Mouse (Mus musculus) intestine, embryonic 16.5 days (tissue): ENCODE measurements around the gene Platr17. TPM values are rescaled to one million over a fixed set of nuclear protein-coding genes. Genes with fewer than 3 reads are reported as not detected.
"Not testable (repeated sequence)": the region's sequence is repeated elsewhere in the genome, so short reads cannot be mapped to it uniquely, and the experiment has no call there.

Experiments
- ATAC-seq: fragments of 200-750 bp; cut with Nextera tagmentation; 2 replicates; pipeline ENCODE4 v1.8.0; 2017; ENCODE audit warnings: moderate TSS enrichment, moderate library complexity
- H3K27ac ChIP-seq: fragments of 300-500 bp; sonication (generic); 2 replicates; pipeline ENCODE4 v1.5.1; 2014; ENCODE audit warnings: mild to moderate bottlenecking, low read length
- H3K27me3 ChIP-seq: fragments of 300-500 bp; sonication (generic); replicated peaks from 2 replicates; pipeline ENCODE4 v1.6.1; 2014; ENCODE audit warnings: low read length, control low read depth, mixed read lengths; ENCODE audit not compliant: control insufficient read depth, insufficient read depth
- H3K36me3 ChIP-seq: fragments of 300-500 bp; sonication (generic); 2 replicates; pipeline ENCODE4 v1.6.1; 2014; ENCODE audit warnings: low read length, control low read depth; ENCODE audit not compliant: control insufficient read depth, insufficient read depth
- H3K4me1 ChIP-seq: fragments of 300-500 bp; sonication (generic); 2 replicates; pipeline ENCODE4 v1.6.1; 2014; ENCODE audit warnings: low read length, control low read depth, mixed read lengths; ENCODE audit not compliant: control insufficient read depth, insufficient read depth
- H3K4me2 ChIP-seq: fragments of 300-500 bp; sonication (generic); 2 replicates; pipeline ENCODE4 v1.6.1; 2014; ENCODE audit warnings: low read depth, low read length, control low read depth
- H3K4me3 ChIP-seq: fragments of 300-500 bp; sonication (generic); 2 replicates; pipeline ENCODE4 v1.5.1; 2014; ENCODE audit warnings: mild to moderate bottlenecking, low read length
- H3K9ac ChIP-seq: fragments of 300-500 bp; sonication (generic); 2 replicates; pipeline ENCODE4 v1.6.1; 2014; ENCODE audit warnings: low read depth, low read length
- H3K9me3 ChIP-seq: fragments of 300-500 bp; sonication (generic); 2 replicates; pipeline ENCODE4 v1.6.1; 2016; ENCODE audit warnings: low read length, control low read depth; ENCODE audit not compliant: control insufficient read depth
- WGBS: fragments of 180-500 bp; shearing (Covaris S2); extraction: QIAGEN DNeasy Blood & Tissue Kit; methylation state at CpG from one replicate; pipeline ENCODE4 v1.1.7; 2014; 5-methylcytosine and 5-hydroxymethylcytosine counted together
- polyA plus RNA-seq: library from polyadenylated mRNA; unstranded; fragments of >200 nt; fragmentation: Nextera tagmentation; extraction: Ambion mirVana; gene quantifications from 2 replicates; pipeline ENCODE4 v1.2.1, GENCODE M21; 2015

Platr17 gene
- polyA plus RNA-seq, 1 experiment from 2014 or later: not detected

- WGBS: under 1% methylated on average over 38 of the region's 44 CpGs
- ATAC-seq: peak; percentile 36
- not testable (repeated sequence) for H3K9me3 ChIP-seq, H3K27ac ChIP-seq, H3K27me3 ChIP-seq, H3K36me3 ChIP-seq, H3K4me1 ChIP-seq
- Histone ChIP-seq H3K4me3 (peak overlapping the region; percentile 64), H3K9ac (peak overlapping the region; percentile 73), H3K4me2 (peak overlapping the region; percentile 58)
Measured at GRCm38 (mm10) chr17:33889941-33890532, 14.9 kb upstream of the Platr17 start.

- ATAC-seq: peak; percentile 99
- Histone ChIP-seq H3K36me3 (no peaks in the 10 kb centered on the region), H3K4me1 (peaks cover 10% of the 10 kb centered on the region), H3K9me3 (no peaks in the 10 kb centered on the region), H3K27ac (no peak within 1 kb of the TSS), H3K27me3 (no peaks in the 10 kb centered on the region), H3K4me2 (peak within 1 kb of the TSS; percentile 58), H3K9ac (peak within 1 kb of the TSS; percentile 73), H3K4me3 (peak within 1 kb of the TSS; percentile 64)
- under 1% methylated on average over 49 of the region's 49 CpGs for WGBS
Measured at GRCm38 (mm10) chr17:33890533-33891059, 14.3 kb upstream of the Platr17 start, which contains the start of gene Kifc1. TSS of gene Kifc1 (minus strand) at chr17:33890661.

GRCm38 (mm10) chr17:33891357-33891756 is 13.6 kb upstream of the Platr17 start:
- H3K9ac ChIP-seq: no peak overlapping the region
- no peaks in the 10 kb centered on the region for H3K27me3 ChIP-seq
- H3K4me3 ChIP-seq: no peak overlapping the region
- no peaks in the 10 kb centered on the region for H3K9me3 ChIP-seq
- H3K4me1 ChIP-seq: peaks cover 10% of the 10 kb centered on the region
- no peaks in the 10 kb centered on the region for H3K36me3 ChIP-seq
- no peak overlapping the region for H3K4me2 ChIP-seq
- no peak for ATAC-seq
- no peak overlapping the region for H3K27ac ChIP-seq
- 65% methylated on average over 2 of the region's 2 CpGs for WGBS

- H3K9ac ChIP-seq, H3K4me3 ChIP-seq, H3K27ac ChIP-seq, H3K27me3 ChIP-seq, ATAC-seq, H3K4me2 ChIP-seq, H3K4me1 ChIP-seq, H3K36me3 ChIP-seq, H3K9me3 ChIP-seq: not testable (repeated sequence)
- 69% methylated on average over 6 of the region's 6 CpGs for WGBS
Measured at GRCm38 (mm10) chr17:33891892-33892291, 13.0 kb upstream of the Platr17 start.

- Histone ChIP-seq H3K9ac (no peak overlapping the region), H3K4me1 (peaks cover 10% of the 10 kb centered on the region), H3K27me3 (no peaks in the 10 kb centered on the region), H3K4me3 (no peak overlapping the region), H3K36me3 (no peaks in the 10 kb centered on the region), H3K4me2 (no peak overlapping the region), H3K9me3 (no peaks in the 10 kb centered on the region), H3K27ac (no peak overlapping the region)
- WGBS: 21% methylated on average over 7 of the region's 7 CpGs
- ATAC-seq: no peak
Measured at GRCm38 (mm10) chr17:33892429-33892828, 12.5 kb upstream of the Platr17 start.

- H3K4me1 ChIP-seq, ATAC-seq, H3K4me2 ChIP-seq, H3K27me3 ChIP-seq, H3K4me3 ChIP-seq, H3K36me3 ChIP-seq, H3K9ac ChIP-seq, H3K9me3 ChIP-seq, H3K27ac ChIP-seq: not testable (repeated sequence)
- WGBS: 62% methylated on average over 4 of the region's 4 CpGs
Measured at GRCm38 (mm10) chr17:33893011-33893410, 11.9 kb upstream of the Platr17 start.

- Histone ChIP-seq H3K4me2 (no peak overlapping the region), H3K36me3 (no peaks in the 10 kb centered on the region), H3K4me1 (no peaks in the 10 kb centered on the region), H3K27me3 (no peaks in the 10 kb centered on the region), H3K9ac (no peak overlapping the region), H3K4me3 (no peak overlapping the region), H3K9me3 (no peaks in the 10 kb centered on the region), H3K27ac (no peak overlapping the region)
- no peak for ATAC-seq
- WGBS: 41% methylated on average over 6 of the region's 6 CpGs
Measured at GRCm38 (mm10) chr17:33897114-33897794, 7.7 kb upstream of the Platr17 start.

- not testable (repeated sequence) for H3K9me3 ChIP-seq, H3K4me1 ChIP-seq, H3K36me3 ChIP-seq, H3K27me3 ChIP-seq, H3K4me3 ChIP-seq, ATAC-seq, H3K27ac ChIP-seq, H3K9ac ChIP-seq, H3K4me2 ChIP-seq
- 83% methylated on average over 4 of the region's 4 CpGs for WGBS
Measured at GRCm38 (mm10) chr17:33898193-33898592, 6.7 kb upstream of the Platr17 start.

- no peak overlapping the region for H3K9ac ChIP-seq
- ATAC-seq: no peak
- H3K27me3 ChIP-seq: no peaks in the 10 kb centered on the region
- no peaks in the 10 kb centered on the region for H3K9me3 ChIP-seq
- H3K27ac ChIP-seq: no peak overlapping the region
- no peaks in the 10 kb centered on the region for H3K4me1 ChIP-seq
- H3K4me3 ChIP-seq: no peak overlapping the region
- 82% methylated on average over 4 of the region's 4 CpGs for WGBS
- no peak overlapping the region for H3K4me2 ChIP-seq
- no peaks in the 10 kb centered on the region for H3K36me3 ChIP-seq
Measured at GRCm38 (mm10) chr17:33899642-33900041, 5.3 kb upstream of the Platr17 start.
